ENCODE assay signal across 9 mouse cellular contexts in the genomic region with DNA sequence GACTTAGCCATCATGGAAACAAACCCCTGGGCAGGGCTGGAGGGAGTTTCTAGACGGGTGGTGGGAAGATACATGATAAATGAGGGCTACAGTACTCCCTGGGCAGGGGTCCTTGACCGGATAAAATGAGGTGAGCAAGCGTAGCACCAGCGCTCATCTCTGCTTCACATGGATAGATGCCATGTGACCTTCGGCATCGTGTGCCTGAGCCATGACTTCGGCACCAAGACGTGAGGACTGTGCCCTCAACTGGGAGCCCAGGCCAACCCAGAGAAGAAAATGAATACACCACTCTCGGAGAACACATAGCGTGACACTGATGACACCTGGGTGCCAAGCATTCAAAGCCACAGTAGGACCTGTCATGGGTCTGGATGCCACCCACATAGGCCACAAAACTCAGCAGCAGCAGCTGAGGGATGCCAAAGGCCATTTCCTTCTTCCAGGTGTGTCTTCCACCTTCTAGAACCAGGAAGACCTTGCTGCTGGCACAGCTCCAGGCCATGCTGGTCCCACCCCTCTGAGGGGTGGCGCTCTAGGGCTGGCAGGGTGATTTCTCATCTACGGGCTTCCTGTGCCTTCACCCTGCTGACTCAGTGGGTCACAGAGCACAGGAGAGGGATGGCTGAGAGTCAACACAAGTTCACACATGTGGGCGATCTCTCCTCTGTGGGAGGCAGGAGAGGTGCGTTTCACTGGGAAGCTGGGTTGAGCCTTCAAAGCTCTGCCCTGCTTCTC. TPM values are rescaled to one million over a fixed set of nuclear protein-coding genes. Genes with fewer than 3 reads are reported as not detected.
DNase-seq lines count a peak whose midpoint lies in the region; ATAC-seq lines count a peak whose summit lies in the region.
"Had no signal": no experiment of that assay in that cellular context is flagged by ENCODE, and none has a peak within 500 bp of the region (broad histone marks: within the 10 kb centered on the region; RNA-seq: fewer than 3 reads in every experiment).

No protein-coding gene starts in this region.

- H3K27ac ChIP-seq in hindbrain, embryonic 12.5 days, result no peak overlapping the region
- H3K27ac ChIP-seq in forebrain, embryonic 10.5 days, result no peak overlapping the region
- H3K27ac ChIP-seq: hindbrain, embryonic 14.5 days had no signal

- DNase-seq in lung, adult 18-20 months, result peak; percentile 44 to 48
- no peak for DNase-seq in lung, postnatal 14 days
- DNase-seq in brain, adult 2 months (ENCODE audit: low read depth, low spot score), result peak; percentile 67
- DNase-seq in large intestine, adult 2 months (ENCODE audit: low read depth, low spot score), result peak; percentile 90
- DNase-seq in urinary bladder, postnatal 25 days (ENCODE audit: low spot score), result peak; percentile 77
- no peak for DNase-seq in cerebellum, adult 8-10 months
- no peak for DNase-seq in forebrain, embryonic 10.5 days (ENCODE audit: extremely low spot score, low spot score)

- peaks cover 4% of the 10 kb centered on the region; the same call in 1 of the 2 replicates for H3K27me3 ChIP-seq in hindbrain, embryonic 12.5 days
- no peaks in the 10 kb centered on the region for H3K27me3 ChIP-seq in forebrain, embryonic 10.5 days (ENCODE audit: poor library complexity, severe bottlenecking)

- H3K4me2 ChIP-seq in hindbrain, embryonic 12.5 days (replicated peaks), result no peak overlapping the region
- H3K4me2 ChIP-seq: hindbrain, embryonic 14.5 days had no signal

- 39% methylated on average over 14 of the region's 14 CpGs for WGBS in large intestine, adult 2 months
- 86% methylated on average over 14 of the region's 14 CpGs for WGBS in hindbrain, embryonic 12.5 days
- 87% methylated on average over 14 of the region's 14 CpGs for WGBS in forebrain, embryonic 10.5 days

- no peak overlapping the region for H3K4me3 ChIP-seq in hindbrain, embryonic 12.5 days
- H3K4me3 ChIP-seq in forebrain, embryonic 10.5 days, result no peak overlapping the region

- no peaks in the 10 kb centered on the region for H3K9me3 ChIP-seq in hindbrain, embryonic 12.5 days (replicated peaks)
- no peaks in the 10 kb centered on the region for H3K9me3 ChIP-seq in forebrain, embryonic 10.5 days

- peaks cover 9% of the 10 kb centered on the region; the same call in 1 of the 2 replicates for H3K4me1 ChIP-seq in hindbrain, embryonic 12.5 days
- H3K4me1 ChIP-seq in forebrain, embryonic 10.5 days, result peaks cover 8% of the 10 kb centered on the region

- no peaks in the 10 kb centered on the region for H3K36me3 ChIP-seq in hindbrain, embryonic 12.5 days
- no peaks in the 10 kb centered on the region for H3K36me3 ChIP-seq in forebrain, embryonic 10.5 days (replicated peaks)

- H3K9ac ChIP-seq in hindbrain, embryonic 12.5 days, result no peak overlapping the region
- H3K9ac ChIP-seq: hindbrain, embryonic 14.5 days had no signal

- ATAC-seq in hindbrain, embryonic 12.5 days (ENCODE audit: low FRiP score), result no peak

RNA-seq across cellular contexts. Expression of gene Abcb9, which starts 11.6 kb away (rescaled TPM):
- 7.6 and 10.6 TPM in 2 replicates for polyA plus RNA-seq in large intestine, adult 2 months (2012; rRNA removed)
- 3.7 and 3.8 TPM in 2 replicates for polyA plus RNA-seq in hindbrain, embryonic 12.5 days (2016; fragmentation: Nextera tagmentation; extraction: Ambion mirVana)
- 0.52 and 0.65 TPM in 2 replicates for polyA plus RNA-seq in forebrain, embryonic 10.5 days (2016; fragmentation: Nextera tagmentation; extraction: Ambion mirVana)

RNA-seq across cellular contexts. Expression of gene Ogfod2, which starts 28.1 kb away (rescaled TPM):
- polyA plus RNA-seq in large intestine, adult 2 months (2012; rRNA removed), result 37.7 and 41.5 TPM in 2 replicates
- 19.6 and 25.7 TPM in 2 replicates for polyA plus RNA-seq in hindbrain, embryonic 12.5 days (2016; fragmentation: Nextera tagmentation; extraction: Ambion mirVana)
- 16.8 and 17.8 TPM in 2 replicates for polyA plus RNA-seq in forebrain, embryonic 10.5 days (2016; fragmentation: Nextera tagmentation; extraction: Ambion mirVana)

RNA-seq across cellular contexts. Expression of gene Arl6ip4, which starts 31.9 kb away (rescaled TPM):
- 25.5 and 32.0 TPM in 2 replicates for polyA plus RNA-seq in large intestine, adult 2 months (2012; rRNA removed)
- 86.4 and 88.8 TPM in 2 replicates for polyA plus RNA-seq in hindbrain, embryonic 12.5 days (2016; fragmentation: Nextera tagmentation; extraction: Ambion mirVana)
- 136 and 140 TPM in 2 replicates for polyA plus RNA-seq in forebrain, embryonic 10.5 days (2016; fragmentation: Nextera tagmentation; extraction: Ambion mirVana)

RNA-seq across cellular contexts. Expression of gene Vps37b, which starts 51.9 kb away (rescaled TPM):
- polyA plus RNA-seq in large intestine, adult 2 months (2012; rRNA removed), result 30.6 and 34.3 TPM in 2 replicates
- polyA plus RNA-seq in hindbrain, embryonic 12.5 days (2016; fragmentation: Nextera tagmentation; extraction: Ambion mirVana), result 70.8 and 78.6 TPM in 2 replicates
- 50.8 and 51.2 TPM in 2 replicates for polyA plus RNA-seq in forebrain, embryonic 10.5 days (2016; fragmentation: Nextera tagmentation; extraction: Ambion mirVana)

Comparison
In these comparisons a context has a peak if more than half of its experiments do, and no peak if none do; other contexts are left out.
1. DNase-seq: peak in lung, adult 18-20 months (2 of 2), brain, adult 2 months (single experiment), large intestine, adult 2 months (single experiment) and urinary bladder, postnatal 25 days (single experiment); none in lung, postnatal 14 days (single experiment), cerebellum, adult 8-10 months (single experiment) and forebrain, embryonic 10.5 days (single experiment).